ENCODE assay signal across 8 mouse cellular contexts in genomic region chr9:22388401-22388980, GRCm38 (mm10). TPM values are rescaled to one million over a fixed set of nuclear protein-coding genes. Genes with fewer than 3 reads are reported as not detected.
DNase-seq lines count a peak whose midpoint lies in the region; TF ChIP-seq lines count a peak whose summit lies in the region.

No protein-coding gene starts in this region.

- no peaks in the 10 kb centered on the region for H3K9me3 ChIP-seq in erythroblast, embryonic 14.5 days (ENCODE audit: control insufficient read depth, low read length)
- no peaks in the 10 kb centered on the region for H3K9me3 ChIP-seq in midbrain, embryonic 10.5 days (replicated peaks)

- TF ChIP-seq CTCF in left cerebral cortex, adult 2 months (IDR thresholded peaks at IDR 0.05), result no peak

- intact Hi-C loops in left cerebral cortex, adult 2 months (cut with DNase I), result no loop called here

- H3K27ac ChIP-seq in left cerebral cortex, adult 2 months, result no peak overlapping the region
- H3K27ac ChIP-seq in midbrain, embryonic 10.5 days (replicated peaks), result peak overlapping the region; percentile 97

- peaks cover 41% of the 10 kb centered on the region for H3K36me3 ChIP-seq in erythroblast, embryonic 14.5 days (ENCODE audit: control insufficient read depth)
- peaks cover 17% of the 10 kb centered on the region for H3K36me3 ChIP-seq in midbrain, embryonic 10.5 days

- peaks cover 45% of the 10 kb centered on the region for H3K4me1 ChIP-seq in erythroblast, embryonic 14.5 days (ENCODE audit: control insufficient read depth)
- H3K4me1 ChIP-seq in midbrain, embryonic 10.5 days, result peaks cover 37% of the 10 kb centered on the region

- H3K27me3 ChIP-seq in erythroblast, embryonic 14.5 days (ENCODE audit: control insufficient read depth), result no peaks in the 10 kb centered on the region
- no peaks in the 10 kb centered on the region for H3K27me3 ChIP-seq in midbrain, embryonic 10.5 days (ENCODE audit: low read depth, poor library complexity, severe bottlenecking)

- DNase-seq in left cerebral cortex, adult 2 months (ENCODE audit: extremely low spot score in 1 of 2, low spot score in 2 of 2), result no peak
- no peak for DNase-seq in left cerebral cortex, adult 8-10 months (ENCODE audit: low spot score in 2 of 2)
- peak; percentile 85 for DNase-seq in R1 (ENCODE audit: low read depth, low spot score)
- peak; percentile 73 for DNase-seq in induced T-regulatory cell, adult 2 months (ENCODE audit: low read depth)
- no peak for DNase-seq in midbrain, embryonic 10.5 days (ENCODE audit: low spot score)
- DNase-seq in left cerebral cortex, adult 9 months (ENCODE audit: low spot score in 2 of 2), result no peak
- DNase-seq in ovary, adult 18-20 months (ENCODE audit: low spot score), result no peak

- H3K4me3 ChIP-seq in left cerebral cortex, adult 2 months, result peak overlapping the region; percentile 66
- H3K4me3 ChIP-seq in erythroblast, embryonic 14.5 days (replicated peaks), result peak overlapping the region; percentile 99
- H3K4me3 ChIP-seq in midbrain, embryonic 10.5 days, result peak overlapping the region; percentile 86

- under 1% methylated on average over 41 of the region's 41 CpGs for WGBS in midbrain, embryonic 10.5 days

RNA-seq across cellular contexts. Expression of gene Anln, which starts 0.5 kb away (rescaled TPM):
- total RNA-seq in left cerebral cortex, adult 2 months (2021), result 1 to 10 TPM; 8.6 to 9.7 TPM
- total RNA-seq in left cerebral cortex, adult 8-10 months (2022), result 10 to 100 TPM; 23.0 to 32.2 (median 24.3) TPM
- 0.48 and 0.87 TPM in 2 replicates for polyA plus RNA-seq in erythroblast, embryonic 14.5 days (2012)
- 38.3 and 40.4 TPM in 2 replicates for polyA plus RNA-seq in midbrain, embryonic 10.5 days (2016; fragmentation: Nextera tagmentation; extraction: Ambion mirVana)

RNA-seq across cellular contexts. Expression of gene 9530077C05Rik, which starts 22.8 kb away (rescaled TPM):
- 10 to 100 TPM in 1 of 2 experiments, 1 to 10 TPM in 1; 7.0 to 10.0 TPM for total RNA-seq in left cerebral cortex, adult 2 months (2021)
- 1 to 10 TPM; 5.5 to 7.3 (median 6.5) TPM for total RNA-seq in left cerebral cortex, adult 8-10 months (2022)
- polyA plus RNA-seq in erythroblast, embryonic 14.5 days (2012), result 0.07 and 0.16 TPM in 2 replicates
- polyA plus RNA-seq in midbrain, embryonic 10.5 days (2016; fragmentation: Nextera tagmentation; extraction: Ambion mirVana), result 9.5 and 10.4 TPM in 2 replicates

Comparison
In these comparisons a context has a peak if more than half of its experiments do, and no peak if none do; other contexts are left out.
1. DNase-seq: peak in R1 (single experiment) and induced T-regulatory cell, adult 2 months (single experiment); none in left cerebral cortex, adult 2 months (0 of 2), left cerebral cortex, adult 8-10 months (0 of 2), midbrain, embryonic 10.5 days (single experiment), left cerebral cortex, adult 9 months (0 of 2) and ovary, adult 18-20 months (single experiment).
2. Peak in every context shown above with its lines, with median percentiles within 50 percentile points of each other: H3K4me3 ChIP-seq.